Mouse (Mus musculus): ENCODE results near the gene Cacng1. TPM values are rescaled to one million over a fixed set of nuclear protein-coding genes. Genes with fewer than 3 reads are reported as not detected.

Cacng1 gene
- polyA plus RNA-seq, 1 experiment from 2014 or later = 0.15 TPM

- Histone ChIP-seq H3K9me3 (no peaks in the 10 kb centered on the region), H3K9ac (no peak overlapping the region), H3K4me1 (peaks cover 3% of the 10 kb centered on the region; the same call in 1 of the 2 replicates), H3K4me2 (0 out of 2 replicates have a peak overlapping the region, but pooled peaks have one; percentile 3), H3K36me3 (peaks cover 69% of the 10 kb centered on the region), H3K4me3 (no peak overlapping the region), H3K27ac (replicated peaks) (no peak overlapping the region), H3K27me3 (replicated peaks) (no peaks in the 10 kb centered on the region)
- ATAC-seq (ENCODE audit: extremely low read depth, insufficient number of reproducible peaks, low FRiP score, low TSS enrichment) = no peak
- 70% methylated on average over 17 of the region's 17 CpGs for WGBS
Measured at GRCm38 (mm10) chr11:107676207-107676940, 39.9 kb downstream of the Cacng1 start.

- Histone ChIP-seq H3K4me2 (no peak overlapping the region), H3K4me1 (peaks cover 3% of the 10 kb centered on the region; the same call in 1 of the 2 replicates), H3K27me3 (replicated peaks) (no peaks in the 10 kb centered on the region), H3K36me3 (peaks cover 78% of the 10 kb centered on the region), H3K9ac (no peak overlapping the region), H3K27ac (replicated peaks) (no peak overlapping the region), H3K4me3 (no peak overlapping the region), H3K9me3 (no peaks in the 10 kb centered on the region)
- no peak for ATAC-seq (ENCODE audit: extremely low read depth, insufficient number of reproducible peaks, low FRiP score, low TSS enrichment)
- 81% methylated on average over 10 of the region's 10 CpGs for WGBS
Measured at GRCm38 (mm10) chr11:107675246-107675645, 41.1 kb downstream of the Cacng1 start.

- H3K9ac ChIP-seq = no peak overlapping the region
- no peak for ATAC-seq (ENCODE audit: extremely low read depth, insufficient number of reproducible peaks, low FRiP score, low TSS enrichment)
Measured at GRCm38 (mm10) chr11:107674601-107675000, 41.7 kb downstream of the Cacng1 start.

GRCm38 (mm10) chr11:107674006-107674405 is 42.3 kb downstream of the Cacng1 start:
- Histone ChIP-seq H3K36me3 (peaks cover 85% of the 10 kb centered on the region), H3K4me2 (no peak overlapping the region), H3K4me3 (no peak overlapping the region), H3K27me3 (replicated peaks) (no peaks in the 10 kb centered on the region), H3K27ac (replicated peaks) (no peak overlapping the region), H3K4me1 (peaks cover 3% of the 10 kb centered on the region; the same call in 1 of the 2 replicates), H3K9me3 (no peaks in the 10 kb centered on the region), H3K9ac (no peak overlapping the region)
- no peak for ATAC-seq (ENCODE audit: extremely low read depth, insufficient number of reproducible peaks, low FRiP score, low TSS enrichment)
- WGBS = 82% methylated on average over 5 of the region's 5 CpGs

More at GRCm38 (mm10) chr11:107674601-107675000, 41.7 kb downstream of the Cacng1 start:
- H3K36me3 ChIP-seq = peaks cover 79% of the 10 kb centered on the region
- H3K4me3 ChIP-seq = no peak overlapping the region
- H3K4me2 ChIP-seq = no peak overlapping the region
- no peak overlapping the region for H3K27ac ChIP-seq (replicated peaks)
- H3K27me3 ChIP-seq (replicated peaks) = no peaks in the 10 kb centered on the region
- H3K4me1 ChIP-seq = peaks cover 3% of the 10 kb centered on the region; the same call in 1 of the 2 replicates
- no peaks in the 10 kb centered on the region for H3K9me3 ChIP-seq
- WGBS = 87% methylated on average over 8 of the region's 8 CpGs

GRCm38 (mm10) chr11:107668977-107669376 is 47.3 kb downstream of the Cacng1 start:
- 81% methylated on average over 4 of the region's 4 CpGs for WGBS
- H3K27ac ChIP-seq (replicated peaks) = no peak overlapping the region
- no peaks in the 10 kb centered on the region for H3K9me3 ChIP-seq
- peaks cover 3% of the 10 kb centered on the region; the same call in 1 of the 2 replicates for H3K4me1 ChIP-seq
- H3K4me2 ChIP-seq = no peak overlapping the region
- H3K9ac ChIP-seq = no peak overlapping the region
- H3K36me3 ChIP-seq = peaks cover 100% of the 10 kb centered on the region
- no peak overlapping the region for H3K4me3 ChIP-seq
- no peaks in the 10 kb centered on the region for H3K27me3 ChIP-seq (replicated peaks)
- no peak for ATAC-seq (ENCODE audit: extremely low read depth, insufficient number of reproducible peaks, low FRiP score, low TSS enrichment)

GRCm38 (mm10) chr11:107668223-107668622 is 48.1 kb downstream of the Cacng1 start:
- no peak overlapping the region for H3K9ac ChIP-seq
- H3K27ac ChIP-seq (replicated peaks) = no peak overlapping the region
- 79% methylated on average over 6 of the region's 6 CpGs for whole genome bisulfite sequencing
- ATAC-seq (ENCODE audit: extremely low read depth, insufficient number of reproducible peaks, low FRiP score, low TSS enrichment) = no peak
- H3K4me2 ChIP-seq = no peak overlapping the region
- peaks cover 100% of the 10 kb centered on the region for H3K36me3 ChIP-seq
- H3K27me3 ChIP-seq (replicated peaks) = no peaks in the 10 kb centered on the region
- peaks cover 3% of the 10 kb centered on the region; the same call in 1 of the 2 replicates for H3K4me1 ChIP-seq
- no peaks in the 10 kb centered on the region for H3K9me3 ChIP-seq
- no peak overlapping the region for H3K4me3 ChIP-seq

GRCm38 (mm10) chr11:107667542-107667941 is 48.8 kb downstream of the Cacng1 start:
- H3K27me3 ChIP-seq (replicated peaks) = no peaks in the 10 kb centered on the region
- no peak for ATAC-seq (ENCODE audit: extremely low read depth, insufficient number of reproducible peaks, low FRiP score, low TSS enrichment)
- no peak overlapping the region for H3K4me3 ChIP-seq
- H3K9me3 ChIP-seq = no peaks in the 10 kb centered on the region
- H3K4me1 ChIP-seq = peaks cover 3% of the 10 kb centered on the region; the same call in 1 of the 2 replicates
- peaks cover 100% of the 10 kb centered on the region for H3K36me3 ChIP-seq
- H3K9ac ChIP-seq = no peak overlapping the region
- 54% methylated on average over 2 of the region's 2 CpGs for WGBS
- H3K4me2 ChIP-seq = no peak overlapping the region
- no peak overlapping the region for H3K27ac ChIP-seq (replicated peaks)

- 89% methylated on average over 5 of the region's 5 CpGs for WGBS
- ATAC-seq (ENCODE audit: extremely low read depth, insufficient number of reproducible peaks, low FRiP score, low TSS enrichment) = no peak
Measured at GRCm38 (mm10) chr11:107662666-107663065, 53.7 kb downstream of the Cacng1 start.

GRCm38 (mm10) chr11:107660452-107660851 is 55.9 kb downstream of the Cacng1 start:
- H3K9me3 ChIP-seq = no peaks in the 10 kb centered on the region
- H3K4me1 ChIP-seq = no peaks in the 10 kb centered on the region
- peaks cover 97% of the 10 kb centered on the region for H3K36me3 ChIP-seq
- no peak overlapping the region for H3K27ac ChIP-seq (replicated peaks)
- WGBS = 87% methylated on average over 4 of the region's 4 CpGs
- no peak overlapping the region for H3K9ac ChIP-seq
- no peak for ATAC-seq (ENCODE audit: extremely low read depth, insufficient number of reproducible peaks, low FRiP score, low TSS enrichment)
- no peak overlapping the region for H3K4me3 ChIP-seq
- no peaks in the 10 kb centered on the region for H3K27me3 ChIP-seq (replicated peaks)
- H3K4me2 ChIP-seq = no peak overlapping the region

More at GRCm38 (mm10) chr11:107662666-107663065, 53.7 kb downstream of the Cacng1 start:
- no peaks in the 10 kb centered on the region for H3K9me3 ChIP-seq
- H3K27me3 ChIP-seq (replicated peaks) = no peaks in the 10 kb centered on the region
- no peaks in the 10 kb centered on the region for H3K4me1 ChIP-seq
- peaks cover 99% of the 10 kb centered on the region for H3K36me3 ChIP-seq
- H3K27ac ChIP-seq (replicated peaks) = no peak overlapping the region
- H3K4me2 ChIP-seq = no peak overlapping the region
- H3K9ac ChIP-seq = no peak overlapping the region
- H3K4me3 ChIP-seq = no peak overlapping the region

- Histone ChIP-seq H3K4me3 (no peak overlapping the region), H3K36me3 (peaks cover 79% of the 10 kb centered on the region), H3K4me1 (no peaks in the 10 kb centered on the region), H3K27me3 (replicated peaks) (no peaks in the 10 kb centered on the region), H3K9ac (no peak overlapping the region), H3K27ac (replicated peaks) (no peak overlapping the region), H3K9me3 (no peaks in the 10 kb centered on the region), H3K4me2 (no peak overlapping the region)
- 84% methylated on average over 5 of the region's 5 CpGs for WGBS
- ATAC-seq (ENCODE audit: extremely low read depth, insufficient number of reproducible peaks, low FRiP score, low TSS enrichment) = no peak
Measured at GRCm38 (mm10) chr11:107657117-107657516, 59.2 kb downstream of the Cacng1 start.

- WGBS = 86% methylated on average over 4 of the region's 4 CpGs
- H3K36me3 ChIP-seq = peaks cover 74% of the 10 kb centered on the region
Measured at GRCm38 (mm10) chr11:107655538-107655937, 60.8 kb downstream of the Cacng1 start.

More at GRCm38 (mm10) chr11:107655538-107655937, 60.8 kb downstream of the Cacng1 start:
- H3K27ac ChIP-seq (replicated peaks) = no peak overlapping the region
- no peaks in the 10 kb centered on the region for H3K27me3 ChIP-seq (replicated peaks)
- no peak overlapping the region for H3K4me2 ChIP-seq
- no peak overlapping the region for H3K9ac ChIP-seq
- H3K4me1 ChIP-seq = peaks cover 6% of the 10 kb centered on the region
- no peak overlapping the region for H3K4me3 ChIP-seq
- no peak for ATAC-seq (ENCODE audit: extremely low read depth, insufficient number of reproducible peaks, low FRiP score, low TSS enrichment)
- no peaks in the 10 kb centered on the region for H3K9me3 ChIP-seq
